Mouse (Mus musculus): ENCODE measurements around the gene Sv2b.

GRCm38 (mm10) chr7:75259945-75260344 is 49.1 kb downstream of the Sv2b start:
- no peak for TF ChIP-seq CTCF (IDR thresholded peaks at IDR 0.05; ENCODE audit: control insufficient read depth, insufficient read depth, low read length)
- TF ChIP-seq POLR2A (IDR thresholded peaks at IDR 0.05; ENCODE audit: borderline replicate concordance, control insufficient read depth, low read depth, low read length) = no peak

Data from bone marrow, adult 2 months (tissue).